In genomic region chr9:107706781-107707211, GRCm38 (mm10) we compare ENCODE assay signal across 8 mouse cellular contexts. TPM values are rescaled to one million over a fixed set of nuclear protein-coding genes. Genes with fewer than 3 reads are reported as not detected.
DNase-seq lines count a peak whose midpoint lies in the region; ATAC-seq and TF ChIP-seq lines count a peak whose summit lies in the region.

No protein-coding gene starts in this region.

- WGBS in heart, embryonic 12.5 days: 3% methylated on average over 14 of the region's 14 CpGs
- WGBS in embryonic facial prominence, embryonic 10.5 days: 2% methylated on average over 14 of the region's 14 CpGs
- WGBS in hindbrain, postnatal 0 days: 7% methylated on average over 14 of the region's 14 CpGs
- WGBS in midbrain, postnatal 0 days: 5% methylated on average over 14 of the region's 14 CpGs

- peaks cover 76% of the 10 kb centered on the region for H3K4me1 ChIP-seq in heart, embryonic 12.5 days (replicated peaks)
- H3K4me1 ChIP-seq in embryonic facial prominence, embryonic 10.5 days: peaks cover 91% of the 10 kb centered on the region
- H3K4me1 ChIP-seq in hindbrain, postnatal 0 days (ENCODE audit: insufficient read depth, low read length): peaks cover 13% of the 10 kb centered on the region
- peaks cover 12% of the 10 kb centered on the region for H3K4me1 ChIP-seq in midbrain, postnatal 0 days (ENCODE audit: insufficient read depth, low read length)

- H3K4me2 ChIP-seq in heart, embryonic 12.5 days: peak overlapping the region; percentile 98
- H3K4me2 ChIP-seq in hindbrain, postnatal 0 days (ENCODE audit: low read depth, low read length): peak overlapping the region; percentile 82
- H3K4me2 ChIP-seq in midbrain, postnatal 0 days (ENCODE audit: low read depth, low read length, poor library complexity, severe bottlenecking): peak overlapping the region; percentile 84

- no peak overlapping the region for H3K27ac ChIP-seq in heart, embryonic 12.5 days (ENCODE audit: poor library complexity, severe bottlenecking)
- peak overlapping the region; percentile 95 for H3K27ac ChIP-seq in embryonic facial prominence, embryonic 10.5 days (replicated peaks)
- no peak overlapping the region; the same call in 1 of the 2 replicates for H3K27ac ChIP-seq in hindbrain, postnatal 0 days
- H3K27ac ChIP-seq in midbrain, postnatal 0 days (ENCODE audit: low read depth, low read length): peak overlapping the region; percentile 87; the same call in 1 of the 2 replicates

- H3K9ac ChIP-seq in heart, embryonic 12.5 days: peak overlapping the region; percentile 75; the same call in 1 of the 2 replicates
- peak overlapping the region; percentile 70 for H3K9ac ChIP-seq in hindbrain, postnatal 0 days (replicated peaks; ENCODE audit: low read length)
- H3K9ac ChIP-seq in midbrain, postnatal 0 days (replicated peaks; ENCODE audit: low read length, poor library complexity, severe bottlenecking): peak overlapping the region; percentile 93

- H3K27me3 ChIP-seq in heart, embryonic 12.5 days (replicated peaks): peaks cover 61% of the 10 kb centered on the region
- peaks cover 51% of the 10 kb centered on the region for H3K27me3 ChIP-seq in embryonic facial prominence, embryonic 10.5 days (replicated peaks; ENCODE audit: low read depth, poor library complexity, severe bottlenecking)
- H3K27me3 ChIP-seq in hindbrain, postnatal 0 days (ENCODE audit: insufficient read depth, low read length): no peaks in the 10 kb centered on the region
- H3K27me3 ChIP-seq in midbrain, postnatal 0 days (ENCODE audit: insufficient read depth, low read length): no peaks in the 10 kb centered on the region

- H3K9me3 ChIP-seq in heart, embryonic 12.5 days (replicated peaks): no peaks in the 10 kb centered on the region
- H3K9me3 ChIP-seq in embryonic facial prominence, embryonic 10.5 days: no peaks in the 10 kb centered on the region
- H3K9me3 ChIP-seq in hindbrain, postnatal 0 days (ENCODE audit: low read length): no peaks in the 10 kb centered on the region
- no peaks in the 10 kb centered on the region for H3K9me3 ChIP-seq in midbrain, postnatal 0 days (ENCODE audit: low read length)

- TF ChIP-seq CTCF in hindbrain, postnatal 0 days (IDR thresholded peaks at IDR 0.05; ENCODE audit: low read depth): no peak
- TF ChIP-seq CTCF in midbrain, postnatal 0 days (IDR thresholded peaks at IDR 0.05): no peak

- H3K4me3 ChIP-seq in heart, embryonic 12.5 days: peak overlapping the region; percentile 65
- H3K4me3 ChIP-seq in embryonic facial prominence, embryonic 10.5 days: peak overlapping the region; percentile 90
- H3K4me3 ChIP-seq in hindbrain, postnatal 0 days (ENCODE audit: low read length): peak overlapping the region; percentile 56
- peak overlapping the region; percentile 70 for H3K4me3 ChIP-seq in midbrain, postnatal 0 days (ENCODE audit: low read depth, low read length)

- H3K36me3 ChIP-seq in heart, embryonic 12.5 days: no peaks in the 10 kb centered on the region
- peaks cover 43% of the 10 kb centered on the region for H3K36me3 ChIP-seq in embryonic facial prominence, embryonic 10.5 days (replicated peaks)
- H3K36me3 ChIP-seq in hindbrain, postnatal 0 days (ENCODE audit: insufficient read depth, low read length): no peaks in the 10 kb centered on the region
- peaks cover 19% of the 10 kb centered on the region; the same call in 1 of the 2 replicates for H3K36me3 ChIP-seq in midbrain, postnatal 0 days (ENCODE audit: insufficient read depth, low read length)

- ATAC-seq in heart, embryonic 12.5 days (ENCODE audit: insufficient number of reproducible peaks, low FRiP score): no peak
- no peak for ATAC-seq in hindbrain, postnatal 0 days
- no peak for ATAC-seq in midbrain, postnatal 0 days (ENCODE audit: low FRiP score)

- DNase-seq in heart, adult 8-10 months (ENCODE audit: low spot score): no peak
- DNase-seq in embryonic facial prominence, embryonic 10.5 days (ENCODE audit: low spot score): peak; percentile 85
- no peak for DNase-seq in hindbrain, postnatal 0 days (ENCODE audit: low spot score)
- DNase-seq in midbrain, postnatal 0 days (ENCODE audit: low spot score): no peak
- no peak for DNase-seq in cerebellum, adult 11 months
- DNase-seq in cerebellum, postnatal 4 days (ENCODE audit: low spot score in 2 of 2): no peak
- DNase-seq in natural killer cell, adult 2 months (ENCODE audit: low spot score in 2 of 2): no peak

RNA-seq across cellular contexts. Expression of gene Sema3f, which starts 3.5 kb away (rescaled TPM):
- 8.1 and 8.4 TPM in 2 replicates for polyA plus RNA-seq in heart, embryonic 12.5 days (2016; fragmentation: Nextera tagmentation; extraction: Ambion mirVana)
- total RNA-seq in heart, adult 8-10 months (2022): 10 to 100 TPM; 11.9 to 16.5 (median 14.3) TPM
- 13.2 and 21.4 TPM in 2 replicates for polyA plus RNA-seq in embryonic facial prominence, embryonic 10.5 days (2016; fragmentation: Nextera tagmentation; extraction: Ambion mirVana)
- total RNA-seq in hindbrain, postnatal 0 days (2014; rRNA removed): 65.4 and 81.3 TPM in 2 replicates
- 7.5 and 8.7 TPM in 2 replicates for polyA plus RNA-seq in hindbrain, postnatal 0 days (2015; fragmentation: Nextera tagmentation; extraction: Ambion mirVana)
- 115 and 120 TPM in 2 replicates for total RNA-seq in midbrain, postnatal 0 days (2014; rRNA removed)
- 13.5 and 14.1 TPM in 2 replicates for polyA plus RNA-seq in midbrain, postnatal 0 days (2015; fragmentation: Nextera tagmentation; extraction: Ambion mirVana)

RNA-seq across cellular contexts. Expression of gene Gnat1, which starts 27.3 kb away (rescaled TPM):
- polyA plus RNA-seq in heart, embryonic 12.5 days (2016; fragmentation: Nextera tagmentation; extraction: Ambion mirVana): 0.97 and 1.2 TPM in 2 replicates
- total RNA-seq in heart, adult 8-10 months (2022): not detected
- polyA plus RNA-seq in embryonic facial prominence, embryonic 10.5 days (2016; fragmentation: Nextera tagmentation; extraction: Ambion mirVana): 3.4 and 4.3 TPM in 2 replicates
- 0.52 TPM in 1 of 2 replicates, not detected in the other for total RNA-seq in hindbrain, postnatal 0 days (2014; rRNA removed)
- 2.4 and 2.7 TPM in 2 replicates for polyA plus RNA-seq in hindbrain, postnatal 0 days (2015; fragmentation: Nextera tagmentation; extraction: Ambion mirVana)
- total RNA-seq in midbrain, postnatal 0 days (2014; rRNA removed): 0.52 and 0.55 TPM in 2 replicates
- polyA plus RNA-seq in midbrain, postnatal 0 days (2015; fragmentation: Nextera tagmentation; extraction: Ambion mirVana): 2.3 and 2.6 TPM in 2 replicates

RNA-seq across cellular contexts. Expression of gene Slc38a3, which starts 37.5 kb away (rescaled TPM):
- polyA plus RNA-seq in heart, embryonic 12.5 days (2016; fragmentation: Nextera tagmentation; extraction: Ambion mirVana): 2.9 and 3.2 TPM in 2 replicates
- total RNA-seq in heart, adult 8-10 months (2022): 10 to 100 TPM; 62.8 to 91.0 (median 81.6) TPM
- 5.6 and 6.6 TPM in 2 replicates for polyA plus RNA-seq in embryonic facial prominence, embryonic 10.5 days (2016; fragmentation: Nextera tagmentation; extraction: Ambion mirVana)
- 102 and 134 TPM in 2 replicates for total RNA-seq in hindbrain, postnatal 0 days (2014; rRNA removed)
- polyA plus RNA-seq in hindbrain, postnatal 0 days (2015; fragmentation: Nextera tagmentation; extraction: Ambion mirVana): 52.1 and 54.5 TPM in 2 replicates
- 70.0 and 94.5 TPM in 2 replicates for total RNA-seq in midbrain, postnatal 0 days (2014; rRNA removed)
- 37.6 and 44.6 TPM in 2 replicates for polyA plus RNA-seq in midbrain, postnatal 0 days (2015; fragmentation: Nextera tagmentation; extraction: Ambion mirVana)

Comparison
In these comparisons a context has a peak if more than half of its experiments do, and no peak if none do; other contexts are left out.
1. H3K27ac ChIP-seq: peak in embryonic facial prominence, embryonic 10.5 days (single experiment) and midbrain, postnatal 0 days (single experiment); none in heart, embryonic 12.5 days (single experiment) and hindbrain, postnatal 0 days (single experiment).
2. Peak in every context shown above with its lines, with median percentiles within 50 percentile points of each other: H3K4me2 ChIP-seq, H3K4me3 ChIP-seq and H3K9ac ChIP-seq.